Mouse (Mus musculus) intestine, embryonic 14.5 days (tissue): ENCODE data around the gene Krtap21-1. TPM values are rescaled to one million over a fixed set of nuclear protein-coding genes. Genes with fewer than 3 reads are reported as not detected.

Source experiments
- polyA plus RNA-seq: library from polyadenylated mRNA; unstranded; fragments of >200 nt; fragmentation: Nextera tagmentation; extraction: Ambion mirVana; gene quantifications from 2 replicates; pipeline ENCODE4 v1.2.1, GENCODE M21; 2014

Gene Krtap21-1
- polyA plus RNA-seq, 1 experiment from 2014 or later: not detected

Other genes starting within 250 kb of the Krtap21-1 start
- not detected in 2 replicates for gene Gm9789, start 245.9 kb downstream of the Krtap21-1 start, polyA plus RNA-seq
- gene Gm7735, start 234.4 kb downstream of the Krtap21-1 start, polyA plus RNA-seq: not detected in 2 replicates
- not detected in 2 replicates for gene 1110057P08Rik, start 229.1 kb downstream of the Krtap21-1 start, polyA plus RNA-seq
- not detected in 2 replicates for gene Krtap20-2, start 198.0 kb downstream of the Krtap21-1 start, polyA plus RNA-seq
- gene Krtap6-2, start 16.2 kb upstream of the Krtap21-1 start, polyA plus RNA-seq: not detected in 2 replicates
- gene Krtap8-1, start 84.1 kb upstream of the Krtap21-1 start, polyA plus RNA-seq: not detected in 2 replicates
- gene Krtap7-1, start 104.5 kb upstream of the Krtap21-1 start, polyA plus RNA-seq: not detected in 2 replicates
- gene Krtap11-1, start 167.3 kb upstream of the Krtap21-1 start, polyA plus RNA-seq: not detected in 2 replicates